Mouse (Mus musculus): ENCODE results near the gene Hoxd1. TPM values are rescaled to one million over a fixed set of nuclear protein-coding genes. Genes with fewer than 3 reads are reported as not detected.

Hoxd1 gene
- polyA plus RNA-seq, 1 experiment from 2014 or later = 0.80 TPM

- Histone ChIP-seq H3K4me3 (ENCODE audit: low read depth, low read length) (no peak overlapping the region; the same call in 1 of the 2 replicates), H3K4me2 (ENCODE audit: low read depth, low read length) (no peak overlapping the region), H3K4me1 (ENCODE audit: control insufficient read depth, insufficient read depth, low read length) (no peaks in the 10 kb centered on the region; the same call in none of the 2 replicates), H3K27ac (replicated peaks; ENCODE audit: low read depth, low read length) (no peak overlapping the region), H3K36me3 (replicated peaks; ENCODE audit: control insufficient read depth, insufficient read depth, low read depth, low read length) (no peaks in the 10 kb centered on the region), H3K27me3 (ENCODE audit: control insufficient read depth, insufficient read depth, low read length) (peaks cover 95% of the 10 kb centered on the region), H3K9ac (replicated peaks; ENCODE audit: low read length) (no peak overlapping the region), H3K9me3 (replicated peaks; ENCODE audit: control insufficient read depth, low read length) (no peaks in the 10 kb centered on the region)
- DNase-seq (ENCODE audit: low spot score) (no peak), ATAC-seq (replicated peaks; ENCODE audit: insufficient number of reproducible peaks, low FRiP score, low TSS enrichment, low read depth) (no peak)
- WGBS = 1% methylated on average over 13 of the region's 13 CpGs
Measured at GRCm38 (mm10) chr2:74728303-74728680, 34.5 kb upstream of the Hoxd1 start.

GRCm38 (mm10) chr2:74730331-74730730 lies 32.4 kb upstream of the Hoxd1 start:
- Histone ChIP-seq H3K27me3 (ENCODE audit: control insufficient read depth, insufficient read depth, low read length) (peaks cover 92% of the 10 kb centered on the region), H3K4me2 (ENCODE audit: low read depth, low read length) (no peak overlapping the region), H3K36me3 (replicated peaks; ENCODE audit: control insufficient read depth, insufficient read depth, low read depth, low read length) (no peaks in the 10 kb centered on the region), H3K4me3 (ENCODE audit: low read depth, low read length) (no peak overlapping the region), H3K9me3 (replicated peaks; ENCODE audit: control insufficient read depth, low read length) (no peaks in the 10 kb centered on the region), H3K27ac (replicated peaks; ENCODE audit: low read depth, low read length) (no peak overlapping the region), H3K9ac (replicated peaks; ENCODE audit: low read length) (no peak overlapping the region), H3K4me1 (ENCODE audit: control insufficient read depth, insufficient read depth, low read length) (no peaks in the 10 kb centered on the region; the same call in none of the 2 replicates)
- no peak for DNase-seq (ENCODE audit: low spot score)
- 5% methylated on average over 8 of the region's 8 CpGs for WGBS
- ATAC-seq (replicated peaks; ENCODE audit: insufficient number of reproducible peaks, low FRiP score, low TSS enrichment, low read depth) = no peak

- no peak for DNase-seq (ENCODE audit: low spot score)
- Histone ChIP-seq H3K4me1 (ENCODE audit: control insufficient read depth, insufficient read depth, low read length) (no peaks in the 10 kb centered on the region; the same call in none of the 2 replicates), H3K36me3 (replicated peaks; ENCODE audit: control insufficient read depth, insufficient read depth, low read depth, low read length) (no peaks in the 10 kb centered on the region), H3K9ac (replicated peaks; ENCODE audit: low read length) (no peak overlapping the region), H3K4me3 (ENCODE audit: low read depth, low read length) (no peak overlapping the region), H3K9me3 (replicated peaks; ENCODE audit: control insufficient read depth, low read length) (no peaks in the 10 kb centered on the region), H3K4me2 (ENCODE audit: low read depth, low read length) (no peak overlapping the region), H3K27ac (replicated peaks; ENCODE audit: low read depth, low read length) (no peak overlapping the region), H3K27me3 (ENCODE audit: control insufficient read depth, insufficient read depth, low read length) (peaks cover 93% of the 10 kb centered on the region)
- ATAC-seq (replicated peaks; ENCODE audit: insufficient number of reproducible peaks, low FRiP score, low TSS enrichment, low read depth) = no peak
Measured at GRCm38 (mm10) chr2:74731055-74731454, 31.7 kb upstream of the Hoxd1 start.

GRCm38 (mm10) chr2:74731799-74732512 lies 30.8 kb upstream of the Hoxd1 start:
- peaks cover 93% of the 10 kb centered on the region for H3K27me3 ChIP-seq (ENCODE audit: control insufficient read depth, insufficient read depth, low read length)
- H3K27ac ChIP-seq (replicated peaks; ENCODE audit: low read depth, low read length) = no peak overlapping the region
- ATAC-seq (replicated peaks; ENCODE audit: insufficient number of reproducible peaks, low FRiP score, low TSS enrichment, low read depth) (no peak), DNase-seq (ENCODE audit: low spot score) (no peak)
- no peaks in the 10 kb centered on the region for H3K36me3 ChIP-seq (replicated peaks; ENCODE audit: control insufficient read depth, insufficient read depth, low read depth, low read length)
- H3K4me2 ChIP-seq (ENCODE audit: low read depth, low read length) = no peak overlapping the region
- H3K4me1 ChIP-seq (ENCODE audit: control insufficient read depth, insufficient read depth, low read length) = no peaks in the 10 kb centered on the region; the same call in none of the 2 replicates
- no peak overlapping the region for H3K4me3 ChIP-seq (ENCODE audit: low read depth, low read length)
- WGBS = under 1% methylated on average over 9 of the region's 9 CpGs
- no peaks in the 10 kb centered on the region for H3K9me3 ChIP-seq (replicated peaks; ENCODE audit: control insufficient read depth, low read length)
- H3K9ac ChIP-seq (replicated peaks; ENCODE audit: low read length) = no peak overlapping the region

GRCm38 (mm10) chr2:74732513-74733316 lies 30.1 kb upstream of the Hoxd1 start:
- Histone ChIP-seq H3K27me3 (ENCODE audit: control insufficient read depth, insufficient read depth, low read length) (peaks cover 93% of the 10 kb centered on the region), H3K27ac (replicated peaks; ENCODE audit: low read depth, low read length) (no peak overlapping the region), H3K36me3 (replicated peaks; ENCODE audit: control insufficient read depth, insufficient read depth, low read depth, low read length) (no peaks in the 10 kb centered on the region), H3K4me2 (ENCODE audit: low read depth, low read length) (no peak overlapping the region; the same call in 1 of the 2 replicates), H3K9ac (replicated peaks; ENCODE audit: low read length) (no peak overlapping the region), H3K9me3 (replicated peaks; ENCODE audit: control insufficient read depth, low read length) (no peaks in the 10 kb centered on the region), H3K4me1 (ENCODE audit: control insufficient read depth, insufficient read depth, low read length) (no peaks in the 10 kb centered on the region), H3K4me3 (ENCODE audit: low read depth, low read length) (no peak overlapping the region)
- DNase-seq (ENCODE audit: low spot score) (peak; percentile 24), ATAC-seq (replicated peaks; ENCODE audit: insufficient number of reproducible peaks, low FRiP score, low TSS enrichment, low read depth) (no peak)
- under 1% methylated on average over 52 of the region's 52 CpGs for WGBS

- Histone ChIP-seq H3K4me2 (ENCODE audit: low read depth, low read length) (no peak overlapping the region), H3K4me1 (ENCODE audit: control insufficient read depth, insufficient read depth, low read length) (no peaks in the 10 kb centered on the region), H3K27me3 (ENCODE audit: control insufficient read depth, insufficient read depth, low read length) (peaks cover 93% of the 10 kb centered on the region), H3K4me3 (ENCODE audit: low read depth, low read length) (no peak overlapping the region), H3K36me3 (replicated peaks; ENCODE audit: control insufficient read depth, insufficient read depth, low read depth, low read length) (no peaks in the 10 kb centered on the region), H3K9ac (replicated peaks; ENCODE audit: low read length) (no peak overlapping the region), H3K9me3 (replicated peaks; ENCODE audit: control insufficient read depth, low read length) (no peaks in the 10 kb centered on the region), H3K27ac (replicated peaks; ENCODE audit: low read depth, low read length) (no peak overlapping the region)
- under 1% methylated on average over 16 of the region's 16 CpGs for WGBS
- ATAC-seq (replicated peaks; ENCODE audit: insufficient number of reproducible peaks, low FRiP score, low TSS enrichment, low read depth) (no peak), DNase-seq (ENCODE audit: low spot score) (no peak)
Measured at GRCm38 (mm10) chr2:74733317-74733661, 29.5 kb upstream of the Hoxd1 start.

- ATAC-seq (replicated peaks; ENCODE audit: insufficient number of reproducible peaks, low FRiP score, low TSS enrichment, low read depth) (no peak), DNase-seq (ENCODE audit: low spot score) (peak; percentile 23)
- no peaks in the 10 kb centered on the region for H3K9me3 ChIP-seq (replicated peaks; ENCODE audit: control insufficient read depth, low read length)
- no peak overlapping the region for H3K9ac ChIP-seq (replicated peaks; ENCODE audit: low read length)
- peaks cover 93% of the 10 kb centered on the region for H3K27me3 ChIP-seq (ENCODE audit: control insufficient read depth, insufficient read depth, low read length)
- no peak overlapping the region for H3K4me3 ChIP-seq (ENCODE audit: low read depth, low read length)
- WGBS = under 1% methylated on average over 6 of the region's 6 CpGs
- no peaks in the 10 kb centered on the region for H3K4me1 ChIP-seq (ENCODE audit: control insufficient read depth, insufficient read depth, low read length)
- no peaks in the 10 kb centered on the region for H3K36me3 ChIP-seq (replicated peaks; ENCODE audit: control insufficient read depth, insufficient read depth, low read depth, low read length)
- no peak overlapping the region for H3K4me2 ChIP-seq (ENCODE audit: low read depth, low read length)
- no peak overlapping the region for H3K27ac ChIP-seq (replicated peaks; ENCODE audit: low read depth, low read length)
Measured at GRCm38 (mm10) chr2:74733765-74734164, 29.0 kb upstream of the Hoxd1 start.

- no peak overlapping the region for H3K27ac ChIP-seq (replicated peaks; ENCODE audit: low read depth, low read length)
- no peak overlapping the region for H3K9ac ChIP-seq (replicated peaks; ENCODE audit: low read length)
- H3K36me3 ChIP-seq (replicated peaks; ENCODE audit: control insufficient read depth, insufficient read depth, low read depth, low read length) = no peaks in the 10 kb centered on the region
- no peaks in the 10 kb centered on the region for H3K4me1 ChIP-seq (ENCODE audit: control insufficient read depth, insufficient read depth, low read length)
- WGBS = 1% methylated on average over 13 of the region's 13 CpGs
- H3K4me2 ChIP-seq (ENCODE audit: low read depth, low read length) = no peak overlapping the region
- peaks cover 93% of the 10 kb centered on the region for H3K27me3 ChIP-seq (ENCODE audit: control insufficient read depth, insufficient read depth, low read length)
- H3K4me3 ChIP-seq (ENCODE audit: low read depth, low read length) = no peak overlapping the region
- no peaks in the 10 kb centered on the region for H3K9me3 ChIP-seq (replicated peaks; ENCODE audit: control insufficient read depth, low read length)
- ATAC-seq (replicated peaks; ENCODE audit: insufficient number of reproducible peaks, low FRiP score, low TSS enrichment, low read depth) = no peak
- DNase-seq (ENCODE audit: low spot score) = peak; percentile 27
Measured at GRCm38 (mm10) chr2:74734451-74734850, 28.3 kb upstream of the Hoxd1 start.
